Mouse (Mus musculus) cerebellum, adult 2 months (tissue): ENCODE results near the gene Ripply1.

ENCODE experiments used
- CTCF ChIP-seq: fragments of 200-500 bp; IDR thresholded peaks from 2 replicates; pipeline ENCODE4 v1.5.1; 2011; ENCODE audit warnings: low read depth, mild to moderate bottlenecking, control low read depth, low read length, moderate library complexity, borderline replicate concordance; ENCODE audit not compliant: insufficient read depth
- POLR2A ChIP-seq: fragments of 200-500 bp; IDR thresholded peaks from 2 replicates; pipeline ENCODE4 v1.6.1; 2011; ENCODE audit warnings: low read length, control low read depth, borderline replicate concordance; ENCODE audit not compliant: insufficient read depth

DNA sequence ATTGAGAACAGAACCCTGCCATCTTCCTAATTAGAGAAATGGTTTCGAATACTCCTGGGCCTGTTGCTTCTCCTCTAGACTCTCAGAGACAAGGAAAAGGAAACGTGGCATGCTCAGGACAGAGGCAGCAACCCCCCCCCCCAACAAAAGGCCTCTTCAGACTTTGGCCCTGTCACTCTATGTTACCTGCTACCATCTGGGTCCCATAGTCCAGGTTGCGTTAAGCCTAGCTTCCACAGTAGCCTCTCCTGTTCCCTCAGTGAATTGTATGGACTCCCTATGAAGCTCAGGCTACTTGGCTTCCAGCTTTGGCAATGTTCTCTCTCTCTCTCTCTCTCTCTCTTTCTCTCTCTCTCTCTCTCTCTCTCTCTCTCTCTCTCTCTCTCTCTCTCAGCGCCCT lies 590 bp downstream of the Ripply1 start:
- no peak for TF ChIP-seq CTCF
- TF ChIP-seq POLR2A, result no peak
